Mouse (Mus musculus) liver, embryonic 11.5 days (tissue): ENCODE measurements at regions not wholly inside any gene's neighbourhood (a gene's known extent, or its start where the extent isn't known, plus 50 kb on each side); places are given as distances from the start of the nearest gene placed in this dataset.
A peak's percentile ranks its signal among the peaks of the same experiment; 100 is the strongest.
"Not testable (repeated sequence)": the region's sequence is repeated elsewhere in the genome, so short reads cannot be mapped to it uniquely, and the experiment has no call there.

Source experiments
- ATAC-seq: fragments of 200-750 bp; cut with Nextera tagmentation; replicated peaks from 2 replicates; pipeline ENCODE4 v1.8.0; 2017; ENCODE audit warnings: moderate number of reproducible peaks, mild to moderate bottlenecking, moderate TSS enrichment, moderate library complexity; ENCODE audit not compliant: low FRiP score
- DNase-seq: peaks from one replicate; pipeline ENCODE4 v3.0.0-alpha.2; 2017; ENCODE audit warnings: low spot score
- H3K27ac ChIP-seq: fragments of 300-500 bp; sonication (generic); 2 replicates; pipeline ENCODE4 v1.5.1; 2014; ENCODE audit warnings: mild to moderate bottlenecking, low read depth, low read length, control low read depth
- H3K27me3 ChIP-seq: fragments of 300-500 bp; sonication (generic); replicated peaks from 2 replicates; pipeline ENCODE4 v1.6.1; 2014; ENCODE audit warnings: low read length, mixed read lengths; ENCODE audit not compliant: control insufficient read depth, insufficient read depth
- H3K36me3 ChIP-seq: fragments of 300-500 bp; sonication (generic); 2 replicates; pipeline ENCODE4 v1.6.1; 2014; ENCODE audit warnings: mild to moderate bottlenecking, low read length, moderate library complexity, mixed read lengths; ENCODE audit not compliant: control insufficient read depth, insufficient read depth
- H3K4me1 ChIP-seq: fragments of 300-500 bp; sonication (generic); replicated peaks from 2 replicates; pipeline ENCODE4 v1.6.1; 2014; ENCODE audit warnings: low read length, mixed read lengths; ENCODE audit not compliant: control insufficient read depth, insufficient read depth
- H3K4me2 ChIP-seq: fragments of 300-500 bp; sonication (generic); 2 replicates; pipeline ENCODE4 v1.6.1; 2014; ENCODE audit warnings: mild to moderate bottlenecking, control low read depth, moderate library complexity
- H3K4me3 ChIP-seq: fragments of 300-500 bp; sonication (generic); 2 replicates; pipeline ENCODE4 v1.5.1; 2014; ENCODE audit warnings: low read depth, low read length, control low read depth
- H3K9ac ChIP-seq: fragments of 300-500 bp; sonication (generic); 2 replicates; pipeline ENCODE4 v1.6.1; 2014; ENCODE audit warnings: low read depth, low read length, control low read depth
- H3K9me3 ChIP-seq: fragments of 300-500 bp; sonication (generic); 2 replicates; pipeline ENCODE4 v1.6.1; 2016; ENCODE audit warnings: low read length, inconsistent platforms, mixed read lengths; ENCODE audit not compliant: control insufficient read depth
- WGBS: fragments of 180-500 bp; shearing (Covaris S2); extraction: QIAGEN DNeasy Blood & Tissue Kit; methylation state at CpG from one replicate; pipeline ENCODE4 v1.1.7; 2014; 5-methylcytosine and 5-hydroxymethylcytosine counted together

DNA sequence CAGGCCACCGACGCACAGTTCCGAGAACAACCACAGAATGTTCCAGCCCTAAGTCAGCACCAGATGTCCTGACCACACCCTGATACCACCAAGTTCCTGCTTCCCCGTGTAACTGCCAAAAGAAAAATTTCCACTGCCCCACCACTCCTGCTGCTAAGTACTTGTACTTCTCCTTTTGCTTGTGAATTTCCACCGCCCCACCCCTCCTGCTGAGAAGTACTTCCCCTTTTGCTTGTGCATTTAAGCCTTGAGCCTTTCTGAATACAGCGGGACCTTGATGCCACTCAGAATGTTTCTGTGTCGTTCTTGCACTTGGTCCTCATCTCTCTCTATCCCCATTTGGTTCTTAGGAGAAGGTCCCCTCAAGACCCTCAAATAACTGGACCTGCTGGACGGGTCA, 100.8 kb upstream of the Plcb4 start:
- H3K4me1 ChIP-seq, H3K27ac ChIP-seq, DNase-seq, H3K4me3 ChIP-seq, ATAC-seq, H3K9me3 ChIP-seq, H3K4me2 ChIP-seq, H3K36me3 ChIP-seq, H3K27me3 ChIP-seq, H3K9ac ChIP-seq: not testable (repeated sequence)
- WGBS: 85% methylated on average over 8 of the region's 8 CpGs

DNA sequence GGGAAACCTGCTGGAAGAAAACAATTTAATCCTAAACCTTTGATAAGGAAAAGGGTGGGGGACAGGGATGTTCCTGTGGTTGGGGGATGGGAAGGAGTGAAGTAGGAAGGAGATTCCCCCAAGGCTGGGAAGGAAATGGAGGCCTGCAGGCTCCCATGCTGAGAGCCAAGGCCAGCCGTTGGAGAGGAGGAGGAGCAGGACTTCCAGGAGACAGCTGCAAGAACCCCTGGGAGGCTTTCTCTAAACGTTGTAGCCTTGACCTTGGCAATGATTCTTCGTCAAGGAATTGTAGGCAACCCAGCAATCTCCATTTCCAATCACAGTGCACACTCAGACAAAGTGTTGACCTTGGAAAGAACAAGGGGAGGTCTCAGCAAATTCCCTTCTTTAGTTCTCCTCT, 99.5 kb upstream of the Plcb4 start:
- DNase-seq: no peak
- 49% methylated on average over 3 of the region's 3 CpGs for WGBS
- H3K27me3 ChIP-seq: no peaks in the 10 kb centered on the region
- no peaks in the 10 kb centered on the region for H3K4me1 ChIP-seq
- peaks cover 4% of the 10 kb centered on the region; the same call in 1 of the 2 replicates for H3K9me3 ChIP-seq
- no peak for ATAC-seq
- no peak overlapping the region for H3K9ac ChIP-seq
- H3K4me3 ChIP-seq: no peak overlapping the region
- no peaks in the 10 kb centered on the region for H3K36me3 ChIP-seq
- H3K4me2 ChIP-seq: no peak overlapping the region
- H3K27ac ChIP-seq: no peak overlapping the region

DNA sequence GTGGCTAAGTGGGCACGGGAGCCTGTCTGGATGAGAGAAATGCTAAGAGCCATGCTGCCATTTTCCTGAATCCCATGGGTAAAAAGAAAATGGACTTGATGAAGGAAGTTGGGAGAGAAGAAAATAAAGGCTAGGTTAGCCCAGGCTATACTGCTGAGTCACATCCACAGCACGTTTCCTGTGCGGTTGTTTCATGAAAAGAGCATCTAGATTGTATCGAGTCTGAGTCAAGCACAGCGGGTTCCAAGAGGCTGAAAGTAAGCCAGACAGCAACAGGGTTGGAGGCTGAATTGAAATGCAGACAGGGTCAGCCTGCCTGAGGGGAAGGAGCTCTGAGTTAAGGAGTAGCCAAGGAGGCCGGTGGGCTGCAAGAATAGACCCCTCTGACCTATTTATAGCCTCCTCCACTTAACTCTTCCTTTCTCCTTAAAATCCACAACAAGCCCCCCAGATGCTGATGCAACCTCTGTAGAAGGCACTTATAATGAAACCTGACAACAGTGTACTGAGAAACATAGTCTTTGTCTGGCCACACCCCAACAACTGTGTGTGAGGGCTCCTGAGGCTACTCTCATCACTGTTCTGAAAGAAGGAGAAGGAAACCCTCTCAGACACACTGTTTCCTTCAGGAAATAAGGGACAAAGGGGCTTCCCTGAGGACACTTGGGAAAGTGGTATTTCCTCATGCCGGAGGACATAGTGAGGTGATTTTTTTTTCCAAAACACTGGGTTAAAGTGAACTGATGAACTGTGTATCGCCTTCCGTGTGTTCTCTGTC, 98.7 kb upstream of the Plcb4 start:
- H3K4me1 ChIP-seq: no peaks in the 10 kb centered on the region
- H3K27me3 ChIP-seq: no peaks in the 10 kb centered on the region
- DNase-seq (no peak), ATAC-seq (no peak)
- H3K4me2 ChIP-seq: no peak overlapping the region
- 72% methylated on average over 9 of the region's 9 CpGs for WGBS
- H3K36me3 ChIP-seq: no peaks in the 10 kb centered on the region
- no peak overlapping the region for H3K4me3 ChIP-seq
- H3K9me3 ChIP-seq: peaks cover 4% of the 10 kb centered on the region; the same call in 1 of the 2 replicates
- no peak overlapping the region for H3K9ac ChIP-seq
- no peak overlapping the region for H3K27ac ChIP-seq

DNA sequence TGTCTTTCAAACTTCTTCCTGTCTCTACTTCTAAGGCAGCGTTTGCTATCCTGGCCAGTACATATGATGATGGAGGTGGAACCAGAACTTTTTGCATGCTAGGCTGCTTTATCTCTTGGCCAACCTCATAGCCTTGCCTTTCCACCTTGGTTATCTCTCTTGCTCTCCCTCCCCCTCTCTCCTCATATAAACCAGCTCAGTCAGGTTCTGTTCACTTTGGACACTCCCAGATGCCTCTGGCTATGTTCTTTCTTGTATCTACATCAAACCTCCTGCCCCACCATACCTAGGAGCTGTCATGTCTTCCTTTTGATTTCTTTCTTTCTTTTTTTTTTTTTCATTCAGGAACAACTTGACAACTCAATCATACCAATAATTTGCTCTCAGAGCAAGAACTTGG, 98.0 kb upstream of the Plcb4 start:
- no peaks in the 10 kb centered on the region for H3K4me1 ChIP-seq
- no peak overlapping the region for H3K27ac ChIP-seq
- H3K36me3 ChIP-seq: no peaks in the 10 kb centered on the region
- H3K27me3 ChIP-seq: no peaks in the 10 kb centered on the region
- DNase-seq: no peak
- WGBS: 68% methylated on average over 1 of the region's 1 CpGs
- H3K9ac ChIP-seq: no peak overlapping the region
- no peak for ATAC-seq
- no peak overlapping the region for H3K4me2 ChIP-seq
- H3K9me3 ChIP-seq: peaks cover 4% of the 10 kb centered on the region; the same call in 1 of the 2 replicates
- H3K4me3 ChIP-seq: no peak overlapping the region

DNA sequence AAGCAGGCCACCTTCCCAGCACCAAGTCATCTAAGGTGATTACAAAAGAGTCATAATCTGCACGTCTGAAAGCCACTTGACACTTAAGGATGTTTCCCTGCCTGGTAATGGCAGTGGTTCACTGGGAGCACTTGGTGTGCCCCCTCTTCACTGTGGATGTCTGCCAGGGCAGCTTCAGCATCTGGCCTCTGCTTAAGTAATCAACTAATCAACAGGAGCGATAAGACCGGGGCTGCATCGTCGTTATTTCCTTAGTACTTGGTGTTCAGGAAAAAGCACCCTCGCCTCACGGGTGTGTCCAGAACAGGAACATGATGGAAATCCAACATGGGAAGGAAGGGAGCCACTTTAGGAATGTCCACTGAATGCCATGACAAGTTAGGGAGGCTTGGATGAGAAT, 97.1 kb upstream of the Plcb4 start:
- DNase-seq: no peak
- Histone ChIP-seq H3K4me3 (no peak overlapping the region), H3K27ac (no peak overlapping the region), H3K9ac (no peak overlapping the region), H3K27me3 (no peaks in the 10 kb centered on the region), H3K9me3 (peaks cover 4% of the 10 kb centered on the region; the same call in 1 of the 2 replicates), H3K4me1 (no peaks in the 10 kb centered on the region), H3K4me2 (no peak overlapping the region), H3K36me3 (no peaks in the 10 kb centered on the region)
- 61% methylated on average over 7 of the region's 7 CpGs for WGBS
- no peak for ATAC-seq

DNA sequence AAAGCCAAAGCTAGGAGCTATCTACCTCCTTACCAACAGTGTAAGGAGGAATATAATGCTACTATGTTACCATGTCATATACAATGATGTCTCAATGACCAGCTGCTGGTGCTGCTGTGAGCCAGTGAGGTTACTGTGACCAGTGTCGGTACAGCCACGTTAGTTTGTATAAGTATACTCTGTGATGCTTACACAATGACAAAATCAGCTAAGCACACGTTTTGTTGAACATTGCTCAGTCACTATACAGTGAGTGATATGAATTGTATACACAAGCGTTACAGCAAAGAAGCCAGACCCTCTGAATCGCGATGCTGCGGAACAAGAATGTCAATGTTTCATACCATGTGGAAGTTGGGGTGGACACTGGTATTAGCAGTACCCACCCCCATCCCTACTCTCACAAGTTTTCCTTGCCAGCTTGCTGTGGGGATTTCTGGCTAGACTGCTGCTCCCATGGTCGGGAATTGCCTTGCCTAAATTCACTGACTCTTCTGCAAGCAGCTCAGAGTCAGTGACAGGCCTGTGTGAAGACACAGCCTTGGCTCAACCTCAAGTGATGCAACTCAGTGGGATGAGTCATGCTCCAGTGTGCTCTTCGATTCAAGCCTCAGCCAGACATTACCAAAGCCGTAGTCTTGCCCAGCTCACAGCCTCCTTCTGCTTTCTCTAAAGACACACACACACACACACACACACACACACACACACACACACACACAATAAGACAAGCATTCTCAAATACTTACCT, 96.5 kb upstream of the Plcb4 start:
- Histone ChIP-seq H3K4me1 (no peaks in the 10 kb centered on the region), H3K4me3 (no peak overlapping the region), H3K27ac (no peak overlapping the region), H3K9me3 (peaks cover 4% of the 10 kb centered on the region; the same call in 1 of the 2 replicates), H3K27me3 (no peaks in the 10 kb centered on the region), H3K4me2 (no peak overlapping the region), H3K36me3 (no peaks in the 10 kb centered on the region), H3K9ac (no peak overlapping the region)
- 76% methylated on average over 10 of the region's 10 CpGs for WGBS
- DNase-seq (no peak), ATAC-seq (peak; percentile 39; the same call in 1 of the 2 replicates)

DNA sequence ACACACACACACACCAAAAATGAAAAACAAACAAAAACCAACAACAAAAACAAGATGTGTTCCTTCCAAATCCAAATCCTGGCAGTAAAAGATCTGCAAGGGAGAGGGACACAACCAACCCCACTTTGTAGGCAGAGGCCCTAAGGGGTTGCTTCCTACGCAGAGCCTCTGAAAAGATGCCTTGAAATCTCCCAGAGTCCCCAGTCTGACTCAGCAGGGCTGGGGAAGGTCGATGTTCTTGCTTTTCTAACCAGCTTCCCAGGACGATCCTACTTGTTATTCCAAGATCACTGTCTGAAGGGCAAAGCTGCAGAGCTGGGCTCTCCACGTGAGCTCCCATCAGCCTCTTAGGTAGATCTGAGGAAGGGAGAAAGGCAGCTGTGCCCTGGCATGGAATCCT, 94.6 kb upstream of the Plcb4 start:
- ATAC-seq: no peak
- Histone ChIP-seq H3K9me3 (no peaks in the 10 kb centered on the region), H3K4me1 (no peaks in the 10 kb centered on the region), H3K9ac (no peak overlapping the region), H3K4me3 (no peak overlapping the region), H3K27ac (no peak overlapping the region), H3K4me2 (no peak overlapping the region), H3K36me3 (no peaks in the 10 kb centered on the region), H3K27me3 (no peaks in the 10 kb centered on the region)
- 68% methylated on average over 4 of the region's 4 CpGs for WGBS
- DNase-seq: no peak

DNA sequence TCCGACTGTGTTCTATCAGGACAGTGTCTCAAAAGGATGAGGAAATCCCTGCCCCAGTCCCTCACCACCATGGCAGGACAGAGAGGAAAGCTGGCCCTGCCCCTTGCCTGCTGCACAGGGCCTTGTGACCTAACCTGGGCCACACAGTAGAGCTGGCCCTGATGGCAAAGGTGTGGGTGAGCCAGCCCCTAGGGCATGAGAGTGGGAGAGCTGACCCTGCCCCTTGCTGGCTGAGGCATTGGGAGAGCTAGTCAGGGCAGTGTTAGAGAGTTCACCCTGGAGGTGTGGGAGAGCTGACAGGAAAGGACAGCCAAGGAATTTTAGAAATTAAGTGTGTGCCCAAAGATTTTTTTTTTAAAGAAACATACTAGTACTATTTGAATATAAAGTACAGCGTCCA, 90.5 kb upstream of the Plcb4 start:
- no peak for DNase-seq
- Histone ChIP-seq H3K9ac (no peak overlapping the region), H3K4me2 (no peak overlapping the region), H3K27ac (no peak overlapping the region), H3K9me3 (no peaks in the 10 kb centered on the region), H3K36me3 (no peaks in the 10 kb centered on the region), H3K27me3 (no peaks in the 10 kb centered on the region), H3K4me3 (no peak overlapping the region), H3K4me1 (no peaks in the 10 kb centered on the region)
- WGBS: 84% methylated on average over 2 of the region's 2 CpGs
- ATAC-seq: no peak

DNA sequence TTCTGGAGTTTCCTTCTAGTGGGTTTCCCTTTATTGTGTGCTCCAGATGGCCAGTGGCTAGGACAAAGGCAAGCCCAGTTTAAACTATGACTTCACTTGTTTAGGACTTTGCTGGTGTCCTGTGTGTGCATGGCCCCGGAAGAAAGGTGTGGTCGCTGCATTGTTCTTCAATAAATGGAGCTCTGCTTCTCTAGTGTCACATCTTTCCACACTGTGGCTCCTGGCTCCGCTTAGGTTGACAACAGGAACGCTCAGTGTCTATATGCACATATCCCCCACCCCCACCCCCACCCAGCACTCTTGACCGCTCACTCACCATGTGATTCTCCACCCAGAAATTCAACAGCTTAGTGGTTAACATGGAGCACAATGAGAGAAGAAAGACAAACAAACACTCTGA, 87.2 kb upstream of the Plcb4 start:
- no peaks in the 10 kb centered on the region for H3K4me1 ChIP-seq
- H3K27me3 ChIP-seq: no peaks in the 10 kb centered on the region
- no peak overlapping the region for H3K9ac ChIP-seq
- ATAC-seq: no peak
- H3K4me3 ChIP-seq: no peak overlapping the region
- WGBS: 84% methylated on average over 5 of the region's 5 CpGs
- no peak overlapping the region for H3K4me2 ChIP-seq
- no peaks in the 10 kb centered on the region for H3K36me3 ChIP-seq
- no peak for DNase-seq
- H3K27ac ChIP-seq: no peak overlapping the region
- H3K9me3 ChIP-seq: no peaks in the 10 kb centered on the region
